ENCODE assay signal across 14 mouse cellular contexts in the genomic region with DNA sequence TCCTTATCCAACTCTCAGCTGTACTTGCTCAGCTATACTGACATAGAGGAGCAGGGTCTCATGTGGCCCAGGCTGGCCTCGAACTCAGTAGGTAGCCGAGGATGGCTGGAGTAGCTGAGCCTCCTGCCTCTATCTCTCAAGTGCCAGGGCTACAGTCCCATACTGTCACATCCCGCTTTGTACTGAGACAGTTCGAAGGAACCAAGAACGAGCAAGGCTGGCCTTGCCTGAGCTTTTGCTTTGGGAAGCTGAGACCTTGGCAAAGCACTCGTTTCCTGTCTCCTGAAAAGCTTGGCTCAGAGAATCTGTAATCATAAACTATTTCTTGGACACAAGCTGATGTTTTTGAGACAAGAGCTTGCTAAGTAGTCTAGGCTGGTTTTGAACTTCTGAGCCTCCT.
A peak's percentile ranks its signal among the peaks of the same experiment; 100 is the strongest.
DNase-seq lines count a peak whose midpoint lies in the region; ATAC-seq and TF ChIP-seq lines count a peak whose summit lies in the region.
"Had no signal": no experiment of that assay in that cellular context is flagged by ENCODE, and none has a peak within 500 bp of the region (broad histone marks: within the 10 kb centered on the region; RNA-seq: fewer than 3 reads in every experiment).

No protein-coding gene starts in this region.

- in situ Hi-C loops in Patski (cut with MboI; ENCODE audit: low pct_unique_long_range_greater_than_20kb), result no loop called here

- H3K4me3 ChIP-seq in lung, embryonic 16.5 days (ENCODE audit: low read length), result no peak overlapping the region
- H3K4me3 ChIP-seq: heart, embryonic 15.5 days; hindbrain, embryonic 13.5 days had no signal

- no peaks in the 10 kb centered on the region for H3K4me1 ChIP-seq in lung, embryonic 16.5 days (replicated peaks; ENCODE audit: control insufficient read depth, insufficient read depth, low read length)
- H3K4me1 ChIP-seq: heart, embryonic 15.5 days; hindbrain, embryonic 13.5 days had no signal

- WGBS in lung, embryonic 16.5 days, result 51% methylated on average over 6 of the region's 6 CpGs

- peak; percentile 2 for ATAC-seq in Patski
- peak; percentile 59; the same call in 1 of the 2 replicates for ATAC-seq in lung, embryonic 16.5 days (ENCODE audit: low read depth)
- ATAC-seq: forebrain, embryonic 14.5 days; intestine, postnatal 0 days had no signal

- H3K36me3 ChIP-seq in lung, embryonic 16.5 days (ENCODE audit: control insufficient read depth, insufficient read depth, low read length), result no peaks in the 10 kb centered on the region
- H3K36me3 ChIP-seq: heart, embryonic 15.5 days; hindbrain, embryonic 13.5 days had no signal

- intact Hi-C loops in heart, postnatal 10 days (cut with DNase I), result no loop called here

- POLR2A ChIA-PET in Patski (lab: Charles Lee), result no interaction called here

- no peak overlapping the region for H3K4me2 ChIP-seq in lung, embryonic 16.5 days (ENCODE audit: low read depth, low read length)
- H3K4me2 ChIP-seq: heart, embryonic 15.5 days; hindbrain, embryonic 13.5 days had no signal

- no peaks in the 10 kb centered on the region for H3K9me3 ChIP-seq in lung, embryonic 16.5 days (ENCODE audit: control insufficient read depth, low read length)
- H3K9me3 ChIP-seq: heart, embryonic 15.5 days; hindbrain, embryonic 13.5 days had no signal

- CTCF ChIA-PET in Patski (lab: Charles Lee), result interaction anchor here (1.0 to 1.2 kb wide), 2 partner anchors 9 to 100 kb away, joined by 3 to 5 read pairs; no protein-coding TSS in a partner anchor

- H3K27ac ChIP-seq in lung, embryonic 16.5 days (ENCODE audit: low read length), result no peak overlapping the region
- H3K27ac ChIP-seq: heart, embryonic 15.5 days; hindbrain, embryonic 13.5 days had no signal

- TF ChIP-seq CTCF in Patski (IDR thresholded peaks at IDR 0.05), result no peak

- DNase-seq in heart, postnatal 10 days, result peak; percentile 11 to 12
- DNase-seq in heart, adult 11 months, result no peak
- DNase-seq in Patski (ENCODE audit: low read depth, low spot score), result no peak
- peak; percentile 32 to 38 for DNase-seq in kidney, adult 8-10 months
- DNase-seq in cerebellum, postnatal 25 days, result no peak
- no peak for DNase-seq in cerebellum, adult 9-11 months
- no peak for DNase-seq in urinary bladder, postnatal 14 days (ENCODE audit: low spot score)
- DNase-seq: cerebellum, adult 18-20 months; midbrain, embryonic 14.5 days had no signal

- H3K27me3 ChIP-seq in Patski, result peaks cover 3% of the 10 kb centered on the region
- H3K27me3 ChIP-seq in lung, embryonic 16.5 days (ENCODE audit: control insufficient read depth, insufficient read depth, low read depth, low read length), result no peaks in the 10 kb centered on the region
- H3K27me3 ChIP-seq: heart, embryonic 15.5 days; hindbrain, embryonic 13.5 days had no signal

- no peak overlapping the region for H3K9ac ChIP-seq in lung, embryonic 16.5 days (ENCODE audit: low read length)
- H3K9ac ChIP-seq: heart, embryonic 15.5 days; hindbrain, embryonic 13.5 days had no signal

Comparison
In these comparisons a context has a peak if more than half of its experiments do, and no peak if none do; other contexts are left out.
1. DNase-seq: peak in heart, postnatal 10 days (2 of 2) and kidney, adult 8-10 months (2 of 2); none in heart, adult 11 months (single experiment), Patski (single experiment), cerebellum, postnatal 25 days (0 of 2), cerebellum, adult 9-11 months (single experiment) and urinary bladder, postnatal 14 days (single experiment).